Comparison of ENCODE assay signal across 17 mouse cellular contexts in the genomic region with DNA sequence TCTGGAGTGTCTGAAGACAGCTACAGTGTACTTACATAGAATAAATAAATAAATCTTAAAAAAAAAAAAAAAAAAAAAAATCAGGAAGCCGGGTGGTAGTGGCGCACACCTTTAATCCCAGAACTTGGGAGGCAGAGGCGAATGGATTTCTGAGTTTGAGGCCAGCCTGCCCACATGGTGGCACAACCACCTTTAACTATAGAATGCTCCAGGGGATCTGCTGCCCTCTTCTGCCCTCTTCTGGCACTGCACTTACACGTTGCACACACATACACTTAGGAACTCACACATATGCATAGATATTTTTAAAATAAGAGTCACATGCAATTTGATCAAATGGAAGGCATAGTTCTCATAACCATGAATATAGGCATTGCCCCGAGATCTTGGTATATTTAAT. TPM values are rescaled to one million over a fixed set of nuclear protein-coding genes. Genes with fewer than 3 reads are reported as not detected.
DNase-seq lines count a peak whose midpoint lies in the region; ATAC-seq and TF ChIP-seq lines count a peak whose summit lies in the region.
"Had no signal": no experiment of that assay in that cellular context is flagged by ENCODE, and none has a peak within 500 bp of the region (broad histone marks: within the 10 kb centered on the region; RNA-seq: fewer than 3 reads in every experiment).

No protein-coding gene starts in this region.

- H3K9ac ChIP-seq in kidney, postnatal 0 days (ENCODE audit: low read depth, low read length): no peak overlapping the region
- H3K9ac ChIP-seq in hindbrain, embryonic 11.5 days (ENCODE audit: low read depth, low read length): no peak overlapping the region
- H3K9ac ChIP-seq: heart, embryonic 13.5 days; neural tube, embryonic 13.5 days; stomach, embryonic 15.5 days had no signal

- no peaks in the 10 kb centered on the region for H3K9me3 ChIP-seq in kidney, postnatal 0 days (replicated peaks; ENCODE audit: low read length)
- H3K9me3 ChIP-seq in hindbrain, embryonic 11.5 days (ENCODE audit: control insufficient read depth, low read length): no peaks in the 10 kb centered on the region
- H3K9me3 ChIP-seq: G1E; heart, embryonic 13.5 days; neural tube, embryonic 13.5 days; stomach, embryonic 15.5 days had no signal

- peak; percentile 37 for TF ChIP-seq CTCF in kidney, postnatal 0 days (IDR thresholded peaks at IDR 0.05; ENCODE audit: low read depth)

- DNase-seq in kidney, postnatal 0 days (ENCODE audit: low spot score): no peak
- no peak for DNase-seq in kidney, postnatal 4 days
- peak; percentile 49 for DNase-seq in thymus, postnatal 4 days
- DNase-seq in thymus, postnatal 0 days (ENCODE audit: low spot score): no peak
- DNase-seq in R1 (ENCODE audit: low read depth, low spot score): peak; percentile 64
- no peak for DNase-seq in adipocyte (ENCODE audit: low spot score)
- no peak for DNase-seq in hindbrain, embryonic 11.5 days (ENCODE audit: low spot score)
- DNase-seq: adrenal gland, postnatal 36 days; kidney, postnatal 36 days; layer of hippocampus, postnatal 36 days; thymus, postnatal 14 days had no signal

- no peaks in the 10 kb centered on the region for H3K27me3 ChIP-seq in kidney, postnatal 0 days (ENCODE audit: insufficient read depth, low read length)
- H3K27me3 ChIP-seq in hindbrain, embryonic 11.5 days (ENCODE audit: control insufficient read depth, insufficient read depth, low read length): no peaks in the 10 kb centered on the region
- H3K27me3 ChIP-seq: heart, embryonic 13.5 days; neural tube, embryonic 13.5 days; stomach, embryonic 15.5 days had no signal

- H3K4me3 ChIP-seq in kidney, postnatal 0 days (replicated peaks; ENCODE audit: low read depth, low read length): no peak overlapping the region
- H3K4me3 ChIP-seq in hindbrain, embryonic 11.5 days (ENCODE audit: low read depth, low read length): no peak overlapping the region
- H3K4me3 ChIP-seq: heart, embryonic 13.5 days; hindbrain, embryonic 10.5 days; neural tube, embryonic 13.5 days; stomach, embryonic 15.5 days had no signal

- 96% methylated on average over 5 of the region's 5 CpGs for whole genome bisulfite sequencing in kidney, postnatal 0 days
- WGBS in hindbrain, embryonic 11.5 days: 96% methylated on average over 5 of the region's 5 CpGs

- peaks cover 9% of the 10 kb centered on the region; the same call in 1 of the 2 replicates for H3K4me1 ChIP-seq in kidney, postnatal 0 days (replicated peaks; ENCODE audit: insufficient read depth, low read length)
- no peaks in the 10 kb centered on the region for H3K4me1 ChIP-seq in hindbrain, embryonic 11.5 days (replicated peaks; ENCODE audit: control insufficient read depth, insufficient read depth, low read length)
- H3K4me1 ChIP-seq: hindbrain, embryonic 10.5 days had no signal

- no peak overlapping the region for H3K27ac ChIP-seq in kidney, postnatal 0 days
- H3K27ac ChIP-seq in hindbrain, embryonic 11.5 days (ENCODE audit: low read depth, low read length): no peak overlapping the region
- H3K27ac ChIP-seq: heart, embryonic 13.5 days; hindbrain, embryonic 10.5 days; neural tube, embryonic 13.5 days; stomach, embryonic 15.5 days had no signal

- ATAC-seq in kidney, postnatal 0 days (replicated peaks; ENCODE audit: low FRiP score, low read depth): no peak
- ATAC-seq in hindbrain, embryonic 11.5 days (ENCODE audit: low FRiP score): no peak
- ATAC-seq: intestine, embryonic 16.5 days had no signal

- H3K4me2 ChIP-seq in kidney, postnatal 0 days (ENCODE audit: low read length): no peak overlapping the region
- H3K4me2 ChIP-seq in hindbrain, embryonic 11.5 days (replicated peaks; ENCODE audit: low read depth, low read length): no peak overlapping the region
- H3K4me2 ChIP-seq: heart, embryonic 13.5 days; neural tube, embryonic 13.5 days; stomach, embryonic 15.5 days had no signal

- H3K36me3 ChIP-seq in kidney, postnatal 0 days (ENCODE audit: insufficient read depth, low read length): no peaks in the 10 kb centered on the region
- no peaks in the 10 kb centered on the region for H3K36me3 ChIP-seq in hindbrain, embryonic 11.5 days (ENCODE audit: control insufficient read depth, insufficient read depth, low read length)
- H3K36me3 ChIP-seq: G1E; neural tube, embryonic 13.5 days; stomach, embryonic 15.5 days had no signal

RNA-seq across cellular contexts. Expression of a gene that starts 35.3 kb away (rescaled TPM):
- 34.8 and 35.0 TPM in 2 replicates for polyA plus RNA-seq in kidney, postnatal 0 days (2015; fragmentation: Nextera tagmentation; extraction: Ambion mirVana)
- 6.8 and 8.5 TPM in 2 replicates for polyA plus RNA-seq in thymus, postnatal 0 days (2015; fragmentation: Nextera tagmentation; extraction: Ambion mirVana)
- polyA plus RNA-seq in hindbrain, embryonic 11.5 days (2014; fragmentation: Nextera tagmentation; extraction: Ambion mirVana): 122 and 132 TPM in 2 replicates

Comparison
In these comparisons a context has a peak if more than half of its experiments do, and no peak if none do; other contexts are left out.
1. DNase-seq: peak in thymus, postnatal 4 days (single experiment) and R1 (single experiment); none in kidney, postnatal 0 days (single experiment), kidney, postnatal 4 days (0 of 2), thymus, postnatal 0 days (single experiment), adipocyte (single experiment) and hindbrain, embryonic 11.5 days (single experiment).